Mouse (Mus musculus): ENCODE data around the gene Gm3033. TPM values are rescaled to one million over a fixed set of nuclear protein-coding genes. Genes with fewer than 3 reads are reported as not detected.
"Not testable (repeated sequence)": the region's sequence is repeated elsewhere in the genome, so short reads cannot be mapped to it uniquely, and the experiment has no call there.

The Gm3033 gene
- not detected in 2 replicates for polyA plus RNA-seq (2015; fragmentation: Nextera tagmentation; extraction: Ambion mirVana)

GRCm38 (mm10) chr14:3845945-3846344 lies at the start of gene Gm3033:
Gene Gm3033, plus strand, starts transcription at chr14:3846245.
- not testable (repeated sequence) for ATAC-seq (replicated peaks; ENCODE audit: extremely low read depth, insufficient read depth, low FRiP score); H3K9me3 ChIP-seq (replicated peaks; ENCODE audit: control insufficient read depth, low read length); H3K4me3 ChIP-seq (ENCODE audit: low read length); H3K9ac ChIP-seq (ENCODE audit: low read length); H3K4me2 ChIP-seq (ENCODE audit: low read depth, low read length); H3K27me3 ChIP-seq (ENCODE audit: control insufficient read depth, insufficient read depth, low read length); H3K4me1 ChIP-seq (ENCODE audit: control insufficient read depth, insufficient read depth, low read length); H3K27ac ChIP-seq (ENCODE audit: low read length); H3K36me3 ChIP-seq (ENCODE audit: control insufficient read depth, insufficient read depth)
- no CpG with 5 or more reads among the region's 2 CpGs for WGBS

DNA sequence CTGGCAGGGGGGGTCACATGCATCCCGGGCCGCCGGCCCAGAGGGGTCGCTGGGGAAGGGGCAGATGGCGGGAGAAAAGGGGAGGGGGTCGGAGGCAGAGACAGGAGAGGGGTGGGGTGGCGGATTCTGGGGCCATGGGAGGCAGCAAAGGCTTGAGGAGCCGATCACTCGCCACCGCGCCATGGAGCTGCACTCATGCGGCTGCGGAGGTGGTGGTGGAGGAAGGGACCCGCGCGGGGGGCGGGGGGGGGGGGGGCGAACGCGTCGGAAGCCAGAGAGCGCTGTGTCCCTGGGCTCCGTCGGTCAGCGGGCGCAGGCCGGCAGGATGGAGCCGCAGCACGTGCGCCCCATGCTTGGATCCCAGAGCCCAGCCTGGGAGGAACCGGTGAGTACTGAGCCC lies 36.3 kb upstream of the Gm3033 start, which contains the start of gene Gm3002:
Gm3002 (plus strand) TSS at position 301 of the 400 bp plus-strand sequence.
- H3K9ac ChIP-seq (ENCODE audit: low read length): not testable (repeated sequence)

DNA sequence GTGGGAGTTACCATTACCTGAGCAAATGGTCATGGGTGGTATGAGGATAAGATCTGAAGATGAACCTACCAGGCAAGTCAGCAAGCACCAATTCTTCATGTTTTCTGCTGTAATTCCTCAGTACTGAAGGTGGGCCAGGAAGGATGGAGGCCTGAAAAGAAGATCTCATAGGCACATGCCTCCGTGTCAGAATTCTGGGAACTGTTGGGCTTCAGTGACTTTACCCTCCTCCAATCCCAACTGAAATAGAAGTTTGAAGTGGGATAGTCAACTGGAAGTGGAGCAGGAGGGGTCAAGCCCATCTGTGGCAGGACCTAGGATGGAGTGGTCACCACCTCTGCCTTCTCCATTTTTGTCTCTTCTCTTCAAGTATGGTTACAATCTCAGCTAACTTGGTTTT lies 37.8 kb downstream of the Gm3033 start, which contains the start of gene Gm2916:
Gm2916 (plus strand) TSS at position 301 of the 400 bp plus-strand sequence.
- no CpG with 5 or more reads among the region's 1 CpGs for WGBS

More for the DNA sequence above, 36.3 kb upstream of the Gm3033 start, which contains the start of gene Gm3002:
- not testable (repeated sequence) for H3K27me3 ChIP-seq (ENCODE audit: control insufficient read depth, insufficient read depth, low read length); H3K4me1 ChIP-seq (ENCODE audit: control insufficient read depth, insufficient read depth, low read length); H3K9me3 ChIP-seq (replicated peaks; ENCODE audit: control insufficient read depth, low read length); H3K4me2 ChIP-seq (ENCODE audit: low read depth, low read length); H3K27ac ChIP-seq (ENCODE audit: low read length); ATAC-seq (replicated peaks; ENCODE audit: extremely low read depth, insufficient read depth, low FRiP score); H3K4me3 ChIP-seq (ENCODE audit: low read length); H3K36me3 ChIP-seq (ENCODE audit: control insufficient read depth, insufficient read depth)
- WGBS: no CpG with 5 or more reads among the region's 31 CpGs

More for the DNA sequence above, 37.8 kb downstream of the Gm3033 start, which contains the start of gene Gm2916:
- H3K4me2 ChIP-seq (ENCODE audit: low read depth, low read length); H3K9me3 ChIP-seq (replicated peaks; ENCODE audit: control insufficient read depth, low read length); H3K4me1 ChIP-seq (ENCODE audit: control insufficient read depth, insufficient read depth, low read length); H3K4me3 ChIP-seq (ENCODE audit: low read length); H3K9ac ChIP-seq (ENCODE audit: low read length); H3K27ac ChIP-seq (ENCODE audit: low read length); H3K36me3 ChIP-seq (ENCODE audit: control insufficient read depth, insufficient read depth); H3K27me3 ChIP-seq (ENCODE audit: control insufficient read depth, insufficient read depth, low read length); ATAC-seq (replicated peaks; ENCODE audit: extremely low read depth, insufficient read depth, low FRiP score): not testable (repeated sequence)

Other genes with a start within 250 kb of the Gm3033 start
- not detected in 2 replicates for gene Gm3012, start 211.7 kb upstream of the Gm3033 start, polyA plus RNA-seq (2015; fragmentation: Nextera tagmentation; extraction: Ambion mirVana)
- 5.3 and 7.1 TPM in 2 replicates for gene Gm3020, start 194.2 kb upstream of the Gm3033 start, polyA plus RNA-seq (2015; fragmentation: Nextera tagmentation; extraction: Ambion mirVana)
- gene Gm3043, start 157.5 kb upstream of the Gm3033 start, polyA plus RNA-seq (2015; fragmentation: Nextera tagmentation; extraction: Ambion mirVana): not detected in 2 replicates
- 1.9 and 3.6 TPM in 2 replicates for gene Gm3002, start 36.2 kb upstream of the Gm3033 start, polyA plus RNA-seq (2015; fragmentation: Nextera tagmentation; extraction: Ambion mirVana)
- 0.31 TPM in 1 of 2 replicates, not detected in the other for gene Gm2916, start 37.9 kb downstream of the Gm3033 start, polyA plus RNA-seq (2015; fragmentation: Nextera tagmentation; extraction: Ambion mirVana)
- not detected in 2 replicates for gene Gm3029, start 85.5 kb downstream of the Gm3033 start, polyA plus RNA-seq (2015; fragmentation: Nextera tagmentation; extraction: Ambion mirVana)
- 0.33 TPM in 1 of 2 replicates, not detected in the other for gene Gm3095, start 117.3 kb downstream of the Gm3033 start, polyA plus RNA-seq (2015; fragmentation: Nextera tagmentation; extraction: Ambion mirVana)
- not detected in 2 replicates for gene Gm3099, start 152.1 kb downstream of the Gm3033 start, polyA plus RNA-seq (2015; fragmentation: Nextera tagmentation; extraction: Ambion mirVana)
- gene Gm5796, start 177.7 kb downstream of the Gm3033 start, polyA plus RNA-seq (2015; fragmentation: Nextera tagmentation; extraction: Ambion mirVana): 0.40 and 1.1 TPM in 2 replicates
- not detected in 2 replicates for gene Gm3115, start 237.9 kb downstream of the Gm3033 start, polyA plus RNA-seq (2015; fragmentation: Nextera tagmentation; extraction: Ambion mirVana)